Mouse (Mus musculus): ENCODE measurements around the gene Cops7b.

DNA sequence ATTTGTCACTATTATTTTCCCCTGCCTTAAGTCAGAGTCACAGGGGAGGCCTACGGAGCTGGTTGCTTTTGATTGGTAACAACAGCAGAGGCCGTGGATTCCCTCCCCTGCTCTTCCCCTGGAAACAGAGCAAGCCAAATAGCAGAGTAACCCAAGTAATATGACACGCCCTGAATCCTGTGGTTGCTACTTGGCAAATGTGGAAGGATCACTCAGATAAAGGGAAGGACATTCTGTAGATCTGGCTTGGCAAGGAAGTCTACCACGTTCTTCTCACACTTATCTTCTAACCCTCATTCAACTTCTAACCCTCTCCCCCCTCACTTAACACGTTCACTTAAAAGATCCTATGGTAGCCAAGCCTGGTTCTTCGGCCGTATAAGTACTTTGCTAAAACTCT is 24.8 kb upstream of the Cops7b start:
- no peak for TF ChIP-seq POLR2A (IDR thresholded peaks at IDR 0.05; ENCODE audit: low read depth, low read length)
- no peak for TF ChIP-seq CTCF (conservative IDR thresholded peaks at IDR 0.05; ENCODE audit: insufficient read depth, insufficient read length, low read depth, low read length)

Data from kidney, adult 2 months (tissue).